In genomic region chr2:91098156-91098555, GRCm38 (mm10) we compare ENCODE assay signal across 14 mouse cellular contexts. TPM values are rescaled to one million over a fixed set of nuclear protein-coding genes. Genes with fewer than 3 reads are reported as not detected.
DNase-seq lines count a peak whose midpoint lies in the region; ATAC-seq and TF ChIP-seq lines count a peak whose summit lies in the region.
"Had no signal": no experiment of that assay in that cellular context is flagged by ENCODE, and none has a peak within 500 bp of the region (broad histone marks: within the 10 kb centered on the region; RNA-seq: fewer than 3 reads in every experiment).

No protein-coding gene starts in this region.

- intact Hi-C loops in heart, postnatal 14 days (cut with DNase I): no loop called here

- H3K9me3 ChIP-seq in liver, embryonic 13.5 days (replicated peaks): no peaks in the 10 kb centered on the region
- H3K9me3 ChIP-seq: midbrain, embryonic 12.5 days; neural tube, embryonic 12.5 days; stomach, embryonic 15.5 days had no signal

- H3K4me3 ChIP-seq in layer of hippocampus, adult 2 months: no peak overlapping the region
- peak overlapping the region; percentile 41 for H3K4me3 ChIP-seq in liver, embryonic 13.5 days (replicated peaks)
- H3K4me3 ChIP-seq: erythroblast, embryonic 14.5 days; midbrain, embryonic 12.5 days; neural tube, embryonic 12.5 days had no signal

- peak overlapping the region; percentile 45 for H3K4me2 ChIP-seq in liver, embryonic 13.5 days
- H3K4me2 ChIP-seq: midbrain, embryonic 12.5 days; neural tube, embryonic 12.5 days; stomach, embryonic 15.5 days had no signal

- no peak for DNase-seq in layer of hippocampus, adult 2 months (ENCODE audit: low spot score in 2 of 2)
- no peak for DNase-seq in layer of hippocampus, postnatal 10 days (ENCODE audit: low spot score in 2 of 2)
- DNase-seq in adrenal gland, postnatal 36 days: peak; percentile 61 to 73
- no peak for DNase-seq in liver, embryonic 13.5 days
- DNase-seq in frontal cortex, postnatal 10 days (ENCODE audit: low spot score in 2 of 2): no peak
- no peak for DNase-seq in heart, postnatal 14 days
- DNase-seq: right cerebral cortex, adult 18-20 months had no signal

- no peak for ATAC-seq in liver, embryonic 13.5 days (ENCODE audit: low read depth)
- peak; percentile 42 for ATAC-seq in megakaryocyte, adult 5-6 weeks (ENCODE audit: poor library complexity, severe bottlenecking)
- ATAC-seq: hindbrain, embryonic 16.5 days had no signal

- peaks cover 48% of the 10 kb centered on the region for H3K4me1 ChIP-seq in liver, embryonic 13.5 days (replicated peaks)
- H3K4me1 ChIP-seq: midbrain, embryonic 12.5 days; neural tube, embryonic 12.5 days; stomach, embryonic 15.5 days had no signal

- 37% methylated on average over 2 of the region's 2 CpGs for WGBS in liver, embryonic 13.5 days (ENCODE audit: insufficient replicate concordance)

- no peak for TF ChIP-seq CTCF in layer of hippocampus, adult 2 months (conservative IDR thresholded peaks at IDR 0.05)

- peak overlapping the region; percentile 33; the same call in 1 of the 2 replicates for H3K27ac ChIP-seq in layer of hippocampus, adult 2 months
- 0 out of 2 replicates have a peak overlapping the region, but pooled peaks have one; percentile 6 for H3K27ac ChIP-seq in liver, embryonic 13.5 days
- H3K27ac ChIP-seq: kidney, postnatal 0 days; midbrain, embryonic 12.5 days; neural tube, embryonic 12.5 days; stomach, embryonic 15.5 days had no signal

- H3K9ac ChIP-seq in liver, embryonic 13.5 days: 0 out of 2 replicates have a peak overlapping the region, but pooled peaks have one; percentile 50
- H3K9ac ChIP-seq: midbrain, embryonic 12.5 days; neural tube, embryonic 12.5 days; stomach, embryonic 15.5 days had no signal

- no peaks in the 10 kb centered on the region for H3K27me3 ChIP-seq in liver, embryonic 13.5 days
- H3K27me3 ChIP-seq: neural tube, embryonic 12.5 days; stomach, embryonic 15.5 days had no signal

- H3K36me3 ChIP-seq in liver, embryonic 13.5 days: no peaks in the 10 kb centered on the region
- H3K36me3 ChIP-seq: midbrain, embryonic 12.5 days; neural tube, embryonic 12.5 days; stomach, embryonic 15.5 days had no signal

RNA-seq across cellular contexts. Expression of gene Spi1, which starts 16.0 kb away (rescaled TPM):
- 1 to 10 TPM; 2.4 to 5.4 TPM for total RNA-seq in layer of hippocampus, adult 2 months (2021)
- 1 to 10 TPM; 4.5 to 6.0 TPM for total RNA-seq in layer of hippocampus, postnatal 10 days (2021)
- total RNA-seq in adrenal gland, postnatal 36 days (2021): 1 to 10 TPM; 3.0 to 7.6 TPM
- 14.1 and 15.1 TPM in 2 replicates for polyA plus RNA-seq in liver, embryonic 13.5 days (2015; fragmentation: Nextera tagmentation; extraction: Ambion mirVana)
- 348 and 384 TPM in 2 replicates for total RNA-seq in megakaryocyte, adult 5-6 weeks (2015)
- 253 and 295 TPM in 2 replicates for total RNA-seq in megakaryocyte, adult 5-6 weeks (2017)
- 1 to 10 TPM; 4.1 TPM for total RNA-seq in heart, postnatal 14 days (2021)

RNA-seq across cellular contexts. Expression of gene Mybpc3, which starts 19.8 kb away (rescaled TPM):
- total RNA-seq in layer of hippocampus, adult 2 months (2021): under 1 TPM in 1 of 2 experiments, not detected in 1; 0.07 TPM
- under 1 TPM; 0.38 to 0.55 TPM for total RNA-seq in layer of hippocampus, postnatal 10 days (2021)
- not detected for total RNA-seq in adrenal gland, postnatal 36 days (2021)
- 0.14 and 0.95 TPM in 2 replicates for polyA plus RNA-seq in liver, embryonic 13.5 days (2015; fragmentation: Nextera tagmentation; extraction: Ambion mirVana)
- total RNA-seq in megakaryocyte, adult 5-6 weeks (2015): 0.18 and 0.27 TPM in 2 replicates
- total RNA-seq in megakaryocyte, adult 5-6 weeks (2017): 0.08 and 0.44 TPM in 2 replicates
- 1,000 to 10,000 TPM; 1,701 to 1,920 TPM for total RNA-seq in heart, postnatal 14 days (2021)
- polyA plus RNA-seq: erythroblast, embryonic 14.5 days had no signal

RNA-seq across cellular contexts. Expression of gene Slc39a13, which starts 27.9 kb away (rescaled TPM):
- 10 to 100 TPM; 33.7 to 37.3 TPM for total RNA-seq in layer of hippocampus, adult 2 months (2021)
- 10 to 100 TPM; 26.4 to 28.9 TPM for total RNA-seq in layer of hippocampus, postnatal 10 days (2021)
- total RNA-seq in adrenal gland, postnatal 36 days (2021): 10 to 100 TPM; 24.2 to 31.9 TPM
- 10.6 and 10.9 TPM in 2 replicates for polyA plus RNA-seq in liver, embryonic 13.5 days (2015; fragmentation: Nextera tagmentation; extraction: Ambion mirVana)
- 8.4 and 15.6 TPM in 2 replicates for total RNA-seq in megakaryocyte, adult 5-6 weeks (2015)
- 6.5 and 10.9 TPM in 2 replicates for total RNA-seq in megakaryocyte, adult 5-6 weeks (2017)
- total RNA-seq in heart, postnatal 14 days (2021): 10 to 100 TPM; 24.7 to 25.5 TPM

RNA-seq across cellular contexts. Expression of gene Psmc3, which starts 44.3 kb away (rescaled TPM):
- 100 to 1,000 TPM; 203 to 215 TPM for total RNA-seq in layer of hippocampus, adult 2 months (2021)
- total RNA-seq in layer of hippocampus, postnatal 10 days (2021): 100 to 1,000 TPM; 190 to 221 TPM
- total RNA-seq in adrenal gland, postnatal 36 days (2021): 100 to 1,000 TPM; 193 to 228 TPM
- polyA plus RNA-seq in liver, embryonic 13.5 days (2015; fragmentation: Nextera tagmentation; extraction: Ambion mirVana): 188 and 213 TPM in 2 replicates
- total RNA-seq in megakaryocyte, adult 5-6 weeks (2015): 65.1 and 69.7 TPM in 2 replicates
- total RNA-seq in megakaryocyte, adult 5-6 weeks (2017): 226 TPM in 2 replicates
- 100 to 1,000 TPM; 209 to 211 TPM for total RNA-seq in heart, postnatal 14 days (2021)

Comparison
In these comparisons a context has a peak if more than half of its experiments do, and no peak if none do; other contexts are left out.
1. DNase-seq: peak in adrenal gland, postnatal 36 days (2 of 2); none in layer of hippocampus, adult 2 months (0 of 2), layer of hippocampus, postnatal 10 days (0 of 2), liver, embryonic 13.5 days (single experiment), frontal cortex, postnatal 10 days (0 of 2) and heart, postnatal 14 days (0 of 2).
2. RNA of gene Spi1, which starts 16.0 kb away (total RNA-seq): 253 to 384 TPM in megakaryocyte, adult 5-6 weeks; 3.0 to 7.6 TPM in adrenal gland, postnatal 36 days, 4.5 to 6.0 TPM in layer of hippocampus, postnatal 10 days, 2.4 to 5.4 TPM in layer of hippocampus, adult 2 months and 4.1 TPM in heart, postnatal 14 days; every median in the first group is over 10 times any median in the second.
3. RNA of gene Mybpc3, which starts 19.8 kb away (total RNA-seq): 1,701 to 1,920 TPM in heart, postnatal 14 days; 0.38 to 0.55 TPM in layer of hippocampus, postnatal 10 days, 0.08 to 0.44 TPM in megakaryocyte, adult 5-6 weeks, 0.07 TPM in layer of hippocampus, adult 2 months and not detected in adrenal gland, postnatal 36 days; every median in the first group is over 1,000 times any median in the second.